Mouse (Mus musculus): ENCODE results near the gene Adcy1. TPM values are rescaled to one million over a fixed set of nuclear protein-coding genes. Genes with fewer than 3 reads are reported as not detected.

The Adcy1 gene
- polyA plus RNA-seq, 1 experiment from 2014 or later = 1.1 TPM

GRCm38 (mm10) chr11:7153081-7153480, 89.8 kb downstream of the Adcy1 start:
- Histone ChIP-seq H3K27ac (replicated peaks) (no peak overlapping the region), H3K4me1 (no peaks in the 10 kb centered on the region; the same call in 1 of the 2 replicates), H3K27me3 (no peaks in the 10 kb centered on the region), H3K9ac (no peak overlapping the region), H3K36me3 (no peaks in the 10 kb centered on the region), H3K4me2 (replicated peaks) (no peak overlapping the region), H3K4me3 (replicated peaks) (no peak overlapping the region), H3K9me3 (replicated peaks) (no peaks in the 10 kb centered on the region)
- 79% methylated on average over 8 of the region's 8 CpGs for WGBS
- ATAC-seq (ENCODE audit: insufficient number of reproducible peaks, low FRiP score, low TSS enrichment, low read depth) = no peak

DNA sequence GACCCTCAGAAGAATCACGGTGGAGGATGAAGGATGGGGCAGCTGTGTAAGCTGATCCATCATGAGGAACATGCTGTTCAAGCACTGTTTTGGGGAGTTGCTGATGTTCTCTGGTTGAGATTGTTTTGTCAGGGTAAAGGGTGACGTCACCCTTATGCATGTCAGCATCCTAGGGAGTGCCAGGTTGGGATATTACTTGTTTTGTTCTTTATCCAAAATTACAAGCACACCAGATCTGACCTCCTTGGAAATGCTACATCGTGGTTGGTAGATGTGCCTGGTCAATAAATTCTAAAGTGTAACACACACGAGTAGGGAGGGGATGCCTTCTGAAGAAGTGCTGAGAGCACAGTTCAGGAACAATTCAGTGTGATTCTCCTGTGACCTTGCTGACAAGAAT, 93.1 kb downstream of the Adcy1 start:
- Histone ChIP-seq H3K4me3 (replicated peaks) (no peak overlapping the region), H3K27me3 (no peaks in the 10 kb centered on the region), H3K9ac (no peak overlapping the region), H3K36me3 (no peaks in the 10 kb centered on the region), H3K4me2 (replicated peaks) (no peak overlapping the region), H3K9me3 (replicated peaks) (no peaks in the 10 kb centered on the region), H3K4me1 (peaks cover 7% of the 10 kb centered on the region; the same call in 1 of the 2 replicates), H3K27ac (replicated peaks) (no peak overlapping the region)
- WGBS = 75% methylated on average over 4 of the region's 4 CpGs
- ATAC-seq (ENCODE audit: insufficient number of reproducible peaks, low FRiP score, low TSS enrichment, low read depth) = no peak

DNA sequence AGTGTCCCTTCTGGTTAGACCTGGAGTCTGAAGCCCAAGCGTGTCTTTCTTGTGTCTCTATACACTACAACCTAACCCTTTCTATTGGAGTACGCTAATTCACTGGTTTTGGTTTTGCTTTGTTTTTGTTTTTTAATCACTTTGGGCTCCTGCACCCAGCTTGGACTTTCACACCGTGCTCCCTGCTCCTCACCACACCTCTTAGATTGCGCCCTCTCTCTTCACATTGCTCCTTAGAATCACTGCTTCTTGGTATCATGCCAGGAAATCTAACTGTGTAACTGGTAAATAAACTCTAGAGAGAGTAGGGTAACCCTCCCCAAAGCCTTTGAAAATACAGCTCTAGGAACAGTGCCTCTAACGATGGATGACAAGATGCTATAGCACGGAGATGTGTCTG, 94.9 kb downstream of the Adcy1 start:
- ATAC-seq (ENCODE audit: insufficient number of reproducible peaks, low FRiP score, low TSS enrichment, low read depth) = no peak
- no peak overlapping the region for H3K4me3 ChIP-seq (replicated peaks)
- H3K4me2 ChIP-seq (replicated peaks) = no peak overlapping the region
- WGBS = 74% methylated on average over 6 of the region's 6 CpGs
- H3K9ac ChIP-seq = no peak overlapping the region
- peaks cover 7% of the 10 kb centered on the region; the same call in 1 of the 2 replicates for H3K4me1 ChIP-seq
- H3K27me3 ChIP-seq = no peaks in the 10 kb centered on the region
- no peaks in the 10 kb centered on the region for H3K36me3 ChIP-seq
- H3K27ac ChIP-seq (replicated peaks) = no peak overlapping the region
- no peaks in the 10 kb centered on the region for H3K9me3 ChIP-seq (replicated peaks)

GRCm38 (mm10) chr11:7160146-7160545, 96.9 kb downstream of the Adcy1 start:
- Histone ChIP-seq H3K27me3 (no peaks in the 10 kb centered on the region), H3K4me3 (replicated peaks) (no peak overlapping the region), H3K27ac (replicated peaks) (peak overlapping the region; percentile 44), H3K9me3 (replicated peaks) (no peaks in the 10 kb centered on the region), H3K4me1 (peaks cover 7% of the 10 kb centered on the region; the same call in 1 of the 2 replicates), H3K4me2 (replicated peaks) (no peak overlapping the region), H3K36me3 (no peaks in the 10 kb centered on the region), H3K9ac (no peak overlapping the region)
- no peak for ATAC-seq (ENCODE audit: insufficient number of reproducible peaks, low FRiP score, low TSS enrichment, low read depth)
- WGBS = 75% methylated on average over 6 of the region's 6 CpGs

DNA sequence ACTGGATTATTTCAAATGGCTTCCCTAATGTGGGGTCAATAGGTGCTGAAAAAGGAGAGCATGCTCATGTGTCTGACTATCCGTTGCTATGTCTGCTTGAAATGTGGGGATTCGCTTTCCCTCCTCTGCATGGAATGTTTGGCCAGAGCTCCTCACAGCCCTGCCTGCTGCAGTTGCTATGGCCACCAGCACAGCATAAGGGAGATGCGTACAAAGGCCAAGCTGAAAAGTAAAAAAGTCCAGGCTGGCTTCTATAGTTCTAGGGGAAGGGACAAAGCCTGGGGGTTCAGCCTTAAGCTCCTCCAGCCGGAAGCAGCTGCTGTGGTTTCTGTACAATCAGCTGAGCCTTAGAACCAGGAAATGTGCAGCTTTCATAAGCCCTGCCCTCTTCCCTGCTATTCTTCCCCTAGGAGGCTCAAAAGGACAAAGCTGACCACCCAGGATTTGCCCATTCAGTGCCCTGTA, 97.4 kb downstream of the Adcy1 start:
- no peaks in the 10 kb centered on the region for H3K36me3 ChIP-seq
- no peak overlapping the region for H3K4me2 ChIP-seq (replicated peaks)
- 55% methylated on average over 4 of the region's 4 CpGs for WGBS
- no peaks in the 10 kb centered on the region for H3K27me3 ChIP-seq
- peak; percentile 70; the same call in 1 of the 2 replicates for ATAC-seq (ENCODE audit: insufficient number of reproducible peaks, low FRiP score, low TSS enrichment, low read depth)
- no peaks in the 10 kb centered on the region for H3K9me3 ChIP-seq (replicated peaks)
- no peak overlapping the region for H3K4me3 ChIP-seq (replicated peaks)
- H3K27ac ChIP-seq (replicated peaks) = peak overlapping the region; percentile 44; the same call in 1 of the 2 replicates
- no peak overlapping the region for H3K9ac ChIP-seq
- peaks cover 7% of the 10 kb centered on the region; the same call in 1 of the 2 replicates for H3K4me1 ChIP-seq

- Histone ChIP-seq H3K4me2 (replicated peaks) (no peak overlapping the region), H3K9ac (no peak overlapping the region), H3K27me3 (no peaks in the 10 kb centered on the region), H3K4me3 (replicated peaks) (no peak overlapping the region), H3K36me3 (no peaks in the 10 kb centered on the region), H3K4me1 (peaks cover 7% of the 10 kb centered on the region; the same call in 1 of the 2 replicates), H3K27ac (replicated peaks) (no peak overlapping the region), H3K9me3 (replicated peaks) (no peaks in the 10 kb centered on the region)
- 70% methylated on average over 8 of the region's 8 CpGs for WGBS
- no peak for ATAC-seq (ENCODE audit: insufficient number of reproducible peaks, low FRiP score, low TSS enrichment, low read depth)
Observed at GRCm38 (mm10) chr11:7161502-7162174, 98.3 kb downstream of the Adcy1 start.

- Histone ChIP-seq H3K36me3 (no peaks in the 10 kb centered on the region), H3K4me3 (replicated peaks) (no peak overlapping the region), H3K27ac (replicated peaks) (no peak overlapping the region), H3K4me1 (peaks cover 7% of the 10 kb centered on the region; the same call in 1 of the 2 replicates), H3K9ac (no peak overlapping the region), H3K27me3 (no peaks in the 10 kb centered on the region), H3K9me3 (replicated peaks) (no peaks in the 10 kb centered on the region), H3K4me2 (replicated peaks) (no peak overlapping the region)
- 82% methylated on average over 4 of the region's 4 CpGs for WGBS
- no peak for ATAC-seq (ENCODE audit: insufficient number of reproducible peaks, low FRiP score, low TSS enrichment, low read depth)
Observed at GRCm38 (mm10) chr11:7164416-7164815, 101.1 kb downstream of the Adcy1 start.

- ATAC-seq (ENCODE audit: insufficient number of reproducible peaks, low FRiP score, low TSS enrichment, low read depth) = no peak
- WGBS = 100% methylated on average over 1 of the region's 1 CpGs
- no peak overlapping the region for H3K4me2 ChIP-seq (replicated peaks)
Observed at GRCm38 (mm10) chr11:7169645-7170044, 106.4 kb downstream of the Adcy1 start.

DNA sequence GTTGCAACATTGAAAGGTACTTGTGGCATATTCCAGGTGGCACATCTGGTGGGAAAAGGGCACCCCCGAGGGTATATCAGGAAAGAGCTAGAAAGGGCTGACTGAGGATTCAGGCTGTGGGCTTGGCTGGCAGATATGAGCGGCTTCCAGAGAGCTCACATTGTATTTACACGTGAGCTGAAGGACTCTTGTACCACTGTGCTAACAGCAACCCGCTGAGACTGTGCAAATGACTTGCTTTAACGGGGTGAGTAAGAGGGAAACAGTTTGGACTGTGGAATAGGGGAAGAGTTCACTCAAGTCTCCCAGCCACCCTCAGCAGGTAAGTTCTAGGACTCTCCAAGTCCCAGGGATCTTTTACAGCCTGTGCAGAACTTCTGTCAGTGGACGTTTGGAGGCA, 110.4 kb downstream of the Adcy1 start:
- H3K27ac ChIP-seq (replicated peaks) = no peak overlapping the region
- no peaks in the 10 kb centered on the region for H3K4me1 ChIP-seq
- ATAC-seq (ENCODE audit: insufficient number of reproducible peaks, low FRiP score, low TSS enrichment, low read depth) = no peak
- H3K4me3 ChIP-seq (replicated peaks) = no peak overlapping the region
- H3K36me3 ChIP-seq = no peaks in the 10 kb centered on the region
- H3K4me2 ChIP-seq (replicated peaks) = no peak overlapping the region
- H3K9ac ChIP-seq = no peak overlapping the region
- no peaks in the 10 kb centered on the region for H3K9me3 ChIP-seq (replicated peaks)
- 78% methylated on average over 6 of the region's 6 CpGs for WGBS
- H3K27me3 ChIP-seq = no peaks in the 10 kb centered on the region

More at GRCm38 (mm10) chr11:7169645-7170044, 106.4 kb downstream of the Adcy1 start:
- H3K9ac ChIP-seq = no peak overlapping the region
- H3K27me3 ChIP-seq = no peaks in the 10 kb centered on the region
- no peaks in the 10 kb centered on the region for H3K36me3 ChIP-seq
- H3K9me3 ChIP-seq (replicated peaks) = no peaks in the 10 kb centered on the region
- H3K4me3 ChIP-seq (replicated peaks) = no peak overlapping the region
- H3K4me1 ChIP-seq = no peaks in the 10 kb centered on the region
- H3K27ac ChIP-seq (replicated peaks) = no peak overlapping the region

GRCm38 (mm10) chr11:7178724-7179123, 115.4 kb downstream of the Adcy1 start:
- ATAC-seq (ENCODE audit: insufficient number of reproducible peaks, low FRiP score, low TSS enrichment, low read depth) = no peak
- 63% methylated on average over 4 of the region's 4 CpGs for WGBS

GRCm38 (mm10) chr11:7179276-7179675, 116.0 kb downstream of the Adcy1 start:
- Histone ChIP-seq H3K36me3 (no peaks in the 10 kb centered on the region), H3K4me1 (no peaks in the 10 kb centered on the region), H3K4me2 (replicated peaks) (no peak overlapping the region), H3K9ac (no peak overlapping the region), H3K9me3 (replicated peaks) (no peaks in the 10 kb centered on the region), H3K4me3 (replicated peaks) (no peak overlapping the region), H3K27ac (replicated peaks) (no peak overlapping the region), H3K27me3 (no peaks in the 10 kb centered on the region)
- ATAC-seq (ENCODE audit: insufficient number of reproducible peaks, low FRiP score, low TSS enrichment, low read depth) = no peak
- WGBS = 75% methylated on average over 2 of the region's 2 CpGs

More at GRCm38 (mm10) chr11:7178724-7179123, 115.4 kb downstream of the Adcy1 start:
- no peaks in the 10 kb centered on the region for H3K4me1 ChIP-seq
- no peak overlapping the region for H3K4me3 ChIP-seq (replicated peaks)
- no peaks in the 10 kb centered on the region for H3K36me3 ChIP-seq
- no peaks in the 10 kb centered on the region for H3K9me3 ChIP-seq (replicated peaks)
- H3K27ac ChIP-seq (replicated peaks) = no peak overlapping the region
- no peak overlapping the region for H3K4me2 ChIP-seq (replicated peaks)
- no peak overlapping the region for H3K9ac ChIP-seq
- H3K27me3 ChIP-seq = no peaks in the 10 kb centered on the region

Measured in embryonic facial prominence, embryonic 15.5 days (tissue).